Mouse (Mus musculus) heart, embryonic 11.5 days (tissue): ENCODE data around the gene Timp4. TPM values are rescaled to one million over a fixed set of nuclear protein-coding genes. Genes with fewer than 3 reads are reported as not detected.

Experiments used
- ATAC-seq: fragments of 200-750 bp; cut with Nextera tagmentation; replicated peaks from 2 replicates; pipeline ENCODE4 v1.8.0; 2017; ENCODE audit warnings: moderate library complexity; ENCODE audit not compliant: insufficient number of reproducible peaks, low FRiP score, low TSS enrichment
- H3K27ac ChIP-seq: fragments of 300-500 bp; sonication (generic); 2 replicates; pipeline ENCODE4 v1.5.1; 2014; ENCODE audit warnings: mild to moderate bottlenecking, low read depth, low read length
- H3K27me3 ChIP-seq: fragments of 300-500 bp; sonication (generic); 2 replicates; pipeline ENCODE4 v1.6.1; 2014; ENCODE audit warnings: mild to moderate bottlenecking, low read length, mixed read lengths; ENCODE audit not compliant: control insufficient read depth, insufficient read depth
- H3K36me3 ChIP-seq: fragments of 300-500 bp; sonication (generic); 2 replicates; pipeline ENCODE4 v1.6.1; 2014; ENCODE audit warnings: mild to moderate bottlenecking, low read length, moderate library complexity, mixed read lengths; ENCODE audit not compliant: control insufficient read depth, insufficient read depth
- H3K4me1 ChIP-seq: fragments of 300-500 bp; sonication (generic); 2 replicates; pipeline ENCODE4 v1.6.1; 2014; ENCODE audit warnings: low read length; ENCODE audit not compliant: control insufficient read depth, insufficient read depth
- H3K4me2 ChIP-seq: fragments of 300-500 bp; sonication (generic); 2 replicates; pipeline ENCODE4 v1.6.1; 2014; ENCODE audit warnings: mild to moderate bottlenecking, moderate library complexity
- H3K4me3 ChIP-seq: fragments of 300-500 bp; sonication (generic); 2 replicates; pipeline ENCODE4 v1.5.1; 2014; ENCODE audit warnings: low read depth, low read length
- H3K9ac ChIP-seq: fragments of 300-500 bp; sonication (generic); 2 replicates; pipeline ENCODE4 v1.6.1; 2014; ENCODE audit warnings: mild to moderate bottlenecking, low read depth, low read length, moderate library complexity
- H3K9me3 ChIP-seq: fragments of 300-500 bp; sonication (generic); replicated peaks from 2 replicates; pipeline ENCODE4 v1.6.1; 2016; ENCODE audit warnings: low read length; ENCODE audit not compliant: control insufficient read depth
- WGBS: fragments of 180-500 bp; shearing (Covaris S2); extraction: QIAGEN DNeasy Blood & Tissue Kit; methylation state at CpG from one replicate; pipeline ENCODE4 v1.1.7; 2014; ENCODE audit not compliant: insufficient replicate concordance; 5-methylcytosine and 5-hydroxymethylcytosine counted together
- polyA plus RNA-seq: library from polyadenylated mRNA; unstranded; fragments of >200 nt; fragmentation: Nextera tagmentation; extraction: Ambion mirVana; gene quantifications from 2 replicates; pipeline ENCODE4 v1.2.1, GENCODE M21; 2014

Gene Timp4
- polyA plus RNA-seq, 1 experiment from 2014 or later = 0.39 TPM

DNA sequence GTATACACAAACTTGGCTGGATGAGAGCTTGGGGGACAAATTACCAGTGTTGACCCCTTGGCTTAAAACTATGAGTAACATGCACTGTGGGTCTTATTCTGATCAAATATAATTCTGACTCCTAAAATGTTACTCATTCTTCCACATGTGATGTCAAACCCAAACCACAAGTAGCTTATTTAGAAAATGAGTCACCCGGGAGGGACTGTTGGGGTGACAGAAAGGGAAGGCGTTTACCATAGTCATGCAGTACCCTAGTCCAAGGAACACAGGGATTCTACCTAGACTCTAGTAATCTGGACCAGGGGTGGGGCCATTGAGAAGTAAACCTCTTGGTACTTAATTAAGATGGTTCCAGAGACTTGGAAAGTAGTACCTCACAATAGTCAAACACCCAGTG lies 32.1 kb upstream of the Timp4 start:
- Histone ChIP-seq H3K27ac (no peak overlapping the region), H3K9ac (no peak overlapping the region), H3K4me3 (no peak overlapping the region), H3K27me3 (peaks cover 61% of the 10 kb centered on the region), H3K9me3 (no peaks in the 10 kb centered on the region), H3K4me2 (no peak overlapping the region), H3K36me3 (no peaks in the 10 kb centered on the region), H3K4me1 (peaks cover 7% of the 10 kb centered on the region; the same call in 1 of the 2 replicates)
- WGBS = 86% methylated on average over 2 of the region's 2 CpGs
- no peak for ATAC-seq

DNA sequence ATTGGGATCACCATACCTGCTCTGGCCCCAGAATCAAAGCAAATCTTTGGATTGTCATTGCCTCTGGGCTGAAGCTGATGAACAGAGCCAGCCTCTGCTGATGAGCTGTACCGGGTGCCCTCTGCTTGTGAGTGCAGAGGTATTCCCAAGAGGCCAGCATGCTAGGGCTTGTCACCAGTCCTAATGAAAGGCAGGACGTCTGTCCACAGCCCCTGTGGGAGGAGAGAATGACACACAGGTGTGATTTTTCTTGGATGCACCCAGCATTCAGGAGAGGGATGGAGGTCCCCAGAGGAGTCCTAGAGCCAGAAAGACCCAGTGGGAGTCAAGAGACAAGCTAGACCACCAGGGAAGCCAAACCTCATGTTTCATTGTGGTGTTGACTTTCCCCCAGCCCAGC lies 27.6 kb upstream of the Timp4 start:
- Histone ChIP-seq H3K27me3 (peaks cover 70% of the 10 kb centered on the region), H3K27ac (no peak overlapping the region), H3K4me1 (peaks cover 4% of the 10 kb centered on the region; the same call in 1 of the 2 replicates), H3K36me3 (no peaks in the 10 kb centered on the region), H3K9ac (no peak overlapping the region), H3K4me3 (no peak overlapping the region), H3K4me2 (no peak overlapping the region), H3K9me3 (no peaks in the 10 kb centered on the region)
- no peak for ATAC-seq
- WGBS = 52% methylated on average over 2 of the region's 2 CpGs

DNA sequence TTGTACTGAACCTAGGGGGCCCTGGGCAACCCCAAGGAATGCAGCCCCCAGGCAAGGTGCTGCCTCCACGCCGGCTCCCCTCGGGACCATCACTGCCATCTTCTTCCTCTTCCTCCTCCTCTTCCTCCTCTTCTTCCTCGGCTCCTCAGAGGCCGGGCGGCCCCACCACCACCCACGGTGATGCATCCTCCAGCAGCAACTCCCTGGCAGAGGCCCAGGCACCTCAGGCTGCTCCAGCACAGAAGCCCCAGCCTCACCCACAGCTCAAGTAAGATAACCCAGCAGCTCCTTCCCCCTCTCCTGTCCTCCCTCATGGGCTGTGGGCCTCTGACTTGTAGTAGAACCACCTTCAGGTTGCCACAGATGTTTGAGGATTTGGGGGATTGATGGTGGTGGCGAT lies 26.1 kb upstream of the Timp4 start:
- WGBS = 68% methylated on average over 8 of the region's 8 CpGs
- no peak overlapping the region for H3K9ac ChIP-seq
- H3K4me2 ChIP-seq = no peak overlapping the region
- peaks cover 4% of the 10 kb centered on the region; the same call in 1 of the 2 replicates for H3K4me1 ChIP-seq
- peaks cover 73% of the 10 kb centered on the region for H3K27me3 ChIP-seq
- H3K27ac ChIP-seq = no peak overlapping the region
- no peaks in the 10 kb centered on the region for H3K9me3 ChIP-seq
- H3K4me3 ChIP-seq = no peak overlapping the region
- no peaks in the 10 kb centered on the region for H3K36me3 ChIP-seq
- no peak for ATAC-seq

DNA sequence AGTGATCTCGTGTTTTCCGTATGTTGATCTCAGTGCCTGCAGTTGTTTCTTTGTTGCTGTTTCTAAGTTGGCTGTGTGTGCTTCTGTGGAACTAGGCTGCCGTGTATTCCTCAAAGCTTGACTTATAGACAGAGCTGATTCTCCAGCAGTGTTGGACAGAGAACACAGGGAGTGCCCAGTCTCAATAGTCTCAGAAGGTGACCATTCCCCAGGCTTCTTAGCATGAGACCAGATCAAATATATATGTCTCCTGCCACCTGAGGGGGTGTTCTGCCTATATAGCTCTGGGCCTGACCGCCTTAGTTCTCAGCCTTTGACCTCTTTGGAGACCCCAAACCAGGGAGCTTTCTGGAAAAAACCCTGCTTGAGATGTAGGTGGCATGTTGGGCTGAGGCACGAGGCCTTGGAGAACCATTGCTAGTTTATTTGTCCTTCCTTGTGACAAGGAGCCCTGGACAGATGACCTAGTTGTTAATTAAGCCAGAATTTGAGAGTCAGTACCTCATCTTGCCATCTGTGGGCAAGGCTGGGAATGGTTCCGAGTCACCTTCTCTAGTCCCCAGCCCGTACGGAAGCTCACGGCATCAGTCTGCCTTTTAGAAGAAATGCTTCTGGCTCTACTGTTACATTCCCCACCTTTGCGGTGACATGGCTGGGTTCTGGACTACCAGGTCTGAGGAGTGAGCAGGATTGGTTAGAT lies 23.3 kb upstream of the Timp4 start:
- WGBS = 84% methylated on average over 10 of the region's 10 CpGs
- Histone ChIP-seq H3K9me3 (no peaks in the 10 kb centered on the region), H3K9ac (no peak overlapping the region), H3K4me2 (no peak overlapping the region), H3K27ac (no peak overlapping the region), H3K4me1 (peaks cover 12% of the 10 kb centered on the region), H3K4me3 (no peak overlapping the region), H3K36me3 (no peaks in the 10 kb centered on the region), H3K27me3 (peaks cover 64% of the 10 kb centered on the region)
- no peak for ATAC-seq

DNA sequence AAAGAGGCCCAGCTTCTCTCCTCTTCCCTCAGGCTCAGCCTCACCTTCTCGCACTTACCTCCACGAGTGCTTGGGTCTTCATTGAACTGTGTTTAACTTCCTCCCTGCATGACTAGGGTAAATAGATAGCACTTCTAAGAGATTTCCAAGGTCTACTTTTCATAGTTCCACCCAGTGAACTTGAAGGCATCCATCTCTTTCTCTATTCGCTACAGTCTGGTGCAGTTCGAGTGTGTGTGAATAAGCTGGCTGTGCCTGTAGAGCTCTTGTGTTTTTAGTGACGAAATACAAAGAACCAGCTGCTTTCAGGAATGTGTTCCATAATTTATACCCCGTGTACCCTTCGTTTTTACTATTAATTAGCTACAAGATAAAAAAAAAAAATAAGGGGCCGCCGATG lies 22.7 kb upstream of the Timp4 start:
- no peaks in the 10 kb centered on the region for H3K36me3 ChIP-seq
- H3K27me3 ChIP-seq = peaks cover 68% of the 10 kb centered on the region
- WGBS = 80% methylated on average over 9 of the region's 9 CpGs
- no peaks in the 10 kb centered on the region for H3K9me3 ChIP-seq
- no peak overlapping the region for H3K27ac ChIP-seq
- no peak overlapping the region for H3K9ac ChIP-seq
- ATAC-seq = no peak
- no peak overlapping the region for H3K4me2 ChIP-seq
- no peak overlapping the region for H3K4me3 ChIP-seq
- H3K4me1 ChIP-seq = peaks cover 16% of the 10 kb centered on the region

DNA sequence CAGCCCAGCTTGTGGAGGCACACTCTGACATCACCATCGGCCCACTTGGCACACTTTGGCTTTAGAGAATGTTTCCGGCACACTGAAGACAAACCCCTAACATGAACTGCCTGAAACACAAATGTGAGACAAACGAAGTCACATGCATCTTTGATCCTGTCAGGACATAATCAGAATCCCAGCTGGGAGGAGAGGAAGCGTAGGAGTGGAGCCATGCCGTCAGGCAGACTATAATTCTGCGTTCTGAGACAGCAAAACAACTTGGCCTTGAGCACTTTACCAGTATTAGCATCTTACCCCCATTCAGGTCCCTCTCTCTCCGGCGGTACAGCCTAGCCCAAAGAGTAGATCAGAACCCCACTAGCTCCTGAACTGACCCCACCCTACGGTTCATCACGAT lies 21.3 kb upstream of the Timp4 start:
- Histone ChIP-seq H3K4me1 (peaks cover 16% of the 10 kb centered on the region), H3K4me3 (no peak overlapping the region), H3K4me2 (no peak overlapping the region), H3K27me3 (peaks cover 63% of the 10 kb centered on the region), H3K27ac (no peak overlapping the region), H3K9me3 (no peaks in the 10 kb centered on the region), H3K36me3 (no peaks in the 10 kb centered on the region), H3K9ac (no peak overlapping the region)
- ATAC-seq = no peak
- WGBS = 86% methylated on average over 10 of the region's 10 CpGs

DNA sequence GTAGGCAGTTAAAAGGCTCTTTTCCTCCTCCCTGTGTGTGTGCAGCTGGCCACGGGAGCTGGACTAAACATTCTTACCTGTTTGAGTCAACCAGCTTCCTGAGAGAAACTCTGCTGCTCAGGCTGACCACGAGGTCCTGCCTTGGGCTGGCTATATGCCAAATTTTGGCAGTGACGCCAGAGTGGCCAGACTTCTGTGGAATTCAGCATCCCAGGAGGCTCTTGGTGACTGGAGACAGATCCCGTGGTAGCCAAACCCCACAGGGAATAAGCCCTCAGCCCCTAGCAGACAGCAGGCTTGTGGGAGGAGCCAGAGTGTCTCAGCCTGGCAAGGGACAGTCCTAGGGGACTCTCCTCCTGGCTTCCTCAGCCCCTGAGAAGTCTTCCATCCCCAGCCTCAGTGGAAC lies 19.9 kb upstream of the Timp4 start:
- no peaks in the 10 kb centered on the region for H3K36me3 ChIP-seq
- peaks cover 58% of the 10 kb centered on the region for H3K27me3 ChIP-seq
- no peak overlapping the region for H3K4me3 ChIP-seq
- H3K27ac ChIP-seq = no peak overlapping the region
- no peak overlapping the region for H3K4me2 ChIP-seq
- no peaks in the 10 kb centered on the region for H3K9me3 ChIP-seq
- no peak overlapping the region for H3K9ac ChIP-seq
- 6% methylated on average over 4 of the region's 4 CpGs for WGBS
- H3K4me1 ChIP-seq = peaks cover 12% of the 10 kb centered on the region
- peak; percentile 58; the same call in 1 of the 2 replicates for ATAC-seq

DNA sequence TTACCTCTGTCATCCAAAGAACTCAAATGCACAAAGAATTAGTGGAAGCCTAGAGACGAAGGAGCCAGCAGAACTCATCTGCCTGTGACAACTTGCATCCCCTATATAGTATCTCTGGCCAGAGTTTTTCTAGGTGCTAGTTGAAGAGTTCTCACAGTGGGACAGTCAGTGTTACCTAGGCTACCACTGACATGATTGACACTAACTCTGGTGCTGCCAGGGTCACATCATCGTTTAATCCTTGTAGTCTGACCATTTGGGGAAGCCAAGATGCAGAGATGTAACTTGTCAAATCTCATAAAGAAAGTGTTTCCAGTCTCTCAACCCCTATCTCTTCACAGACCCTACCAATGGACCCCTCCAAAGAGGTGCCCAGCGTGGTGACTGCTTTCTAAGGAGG lies 19.3 kb upstream of the Timp4 start:
- H3K9me3 ChIP-seq = no peaks in the 10 kb centered on the region
- H3K9ac ChIP-seq = no peak overlapping the region
- peaks cover 12% of the 10 kb centered on the region for H3K4me1 ChIP-seq
- ATAC-seq = no peak
- no peak overlapping the region for H3K4me2 ChIP-seq
- H3K27ac ChIP-seq = no peak overlapping the region
- H3K4me3 ChIP-seq = no peak overlapping the region
- peaks cover 59% of the 10 kb centered on the region for H3K27me3 ChIP-seq
- WGBS = 54% methylated on average over 3 of the region's 3 CpGs
- no peaks in the 10 kb centered on the region for H3K36me3 ChIP-seq

DNA sequence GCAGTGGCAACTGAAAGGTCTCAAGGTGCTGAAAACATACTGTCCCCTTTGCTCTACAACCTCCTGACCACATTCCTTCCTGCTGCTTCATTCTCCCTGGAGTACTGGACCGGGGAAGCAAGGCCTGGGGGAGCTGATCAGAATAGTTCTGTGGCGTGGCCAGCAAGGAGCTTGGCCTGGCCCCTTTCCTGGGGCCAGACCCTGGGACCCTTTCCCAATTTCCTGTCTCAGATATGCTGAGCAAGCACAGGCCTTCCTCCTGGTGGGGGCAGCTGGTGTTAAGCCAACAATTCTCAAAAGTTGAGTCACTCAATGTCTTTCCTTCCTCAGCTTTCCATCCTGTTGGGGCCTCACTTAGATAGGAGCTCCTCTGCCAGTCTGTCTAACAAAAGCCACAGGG lies 18.1 kb upstream of the Timp4 start:
- H3K27ac ChIP-seq = no peak overlapping the region
- no peaks in the 10 kb centered on the region for H3K9me3 ChIP-seq
- H3K36me3 ChIP-seq = no peaks in the 10 kb centered on the region
- H3K4me1 ChIP-seq = peaks cover 12% of the 10 kb centered on the region
- no peak overlapping the region for H3K9ac ChIP-seq
- no peak overlapping the region for H3K4me3 ChIP-seq
- ATAC-seq = no peak
- 46% methylated on average over 2 of the region's 2 CpGs for WGBS
- H3K27me3 ChIP-seq = peaks cover 58% of the 10 kb centered on the region
- H3K4me2 ChIP-seq = no peak overlapping the region
